Mouse (Mus musculus) kidney, postnatal 0 days (tissue): ENCODE data around the gene Mapk13. TPM values are rescaled to one million over a fixed set of nuclear protein-coding genes. Genes with fewer than 3 reads are reported as not detected.
"Not testable (repeated sequence)": the region's sequence is repeated elsewhere in the genome, so short reads cannot be mapped to it uniquely, and the experiment has no call there.

Source experiments
- ATAC-seq: fragments of 200-750 bp; cut with Nextera tagmentation; replicated peaks from 2 replicates; pipeline ENCODE4 v1.8.0; 2017; ENCODE audit warnings: low read depth, moderate number of reproducible peaks, moderate TSS enrichment, moderate library complexity; ENCODE audit not compliant: low FRiP score
- DNase-seq: peaks from one replicate; pipeline ENCODE4 v3.0.0-alpha.2; 2016; ENCODE audit warnings: low spot score
- H3K27ac ChIP-seq: fragments of 300-500 bp; sonication (generic); 2 replicates; pipeline ENCODE4 v1.5.1; 2014; ENCODE audit warnings: mild to moderate bottlenecking
- H3K27me3 ChIP-seq: fragments of 300-500 bp; sonication (generic); 2 replicates; pipeline ENCODE4 v1.6.1; 2014; ENCODE audit warnings: low read length, mixed read lengths; ENCODE audit not compliant: insufficient read depth
- H3K36me3 ChIP-seq: fragments of 300-500 bp; sonication (generic); 2 replicates; pipeline ENCODE4 v1.6.1; 2014; ENCODE audit warnings: low read length, mixed read lengths; ENCODE audit not compliant: insufficient read depth
- H3K4me1 ChIP-seq: fragments of 300-500 bp; sonication (generic); replicated peaks from 2 replicates; pipeline ENCODE4 v1.6.1; 2014; ENCODE audit warnings: antibody characterized with exemption, low read length, mixed read lengths; ENCODE audit not compliant: insufficient read depth
- H3K4me2 ChIP-seq: fragments of 300-500 bp; sonication (generic); 2 replicates; pipeline ENCODE4 v1.6.1; 2014; ENCODE audit warnings: mild to moderate bottlenecking, low read length, moderate library complexity, mixed read lengths
- H3K4me3 ChIP-seq: fragments of 300-500 bp; sonication (generic); replicated peaks from 2 replicates; pipeline ENCODE4 v1.5.1; 2014; ENCODE audit warnings: low read depth, low read length
- H3K9ac ChIP-seq: fragments of 300-500 bp; sonication (generic); 2 replicates; pipeline ENCODE4 v1.6.1; 2014; ENCODE audit warnings: low read depth, low read length
- H3K9me3 ChIP-seq: fragments of 300-500 bp; sonication (generic); replicated peaks from 2 replicates; pipeline ENCODE4 v1.6.1; 2016; ENCODE audit warnings: low read length, inconsistent platforms, mixed read lengths
- CTCF ChIP-seq: IDR thresholded peaks from 2 replicates; pipeline ENCODE4 v1.5.1; 2016; ENCODE audit warnings: antibody characterized with exemption, low read depth, mild to moderate bottlenecking, moderate library complexity
- WGBS: fragments of 180-500 bp; shearing (Covaris S2); extraction: QIAGEN DNeasy Blood & Tissue Kit; methylation state at CpG from one replicate; pipeline ENCODE4 v1.1.7; 2014; 5-methylcytosine and 5-hydroxymethylcytosine counted together
- polyA plus RNA-seq: library from polyadenylated mRNA; unstranded; fragments of >200 nt; fragmentation: Nextera tagmentation; extraction: Ambion mirVana; gene quantifications from 2 replicates; pipeline ENCODE4 v1.2.1, GENCODE M21; 2015

Gene Mapk13
- 43.5 and 47.7 TPM in 2 replicates for polyA plus RNA-seq

DNA sequence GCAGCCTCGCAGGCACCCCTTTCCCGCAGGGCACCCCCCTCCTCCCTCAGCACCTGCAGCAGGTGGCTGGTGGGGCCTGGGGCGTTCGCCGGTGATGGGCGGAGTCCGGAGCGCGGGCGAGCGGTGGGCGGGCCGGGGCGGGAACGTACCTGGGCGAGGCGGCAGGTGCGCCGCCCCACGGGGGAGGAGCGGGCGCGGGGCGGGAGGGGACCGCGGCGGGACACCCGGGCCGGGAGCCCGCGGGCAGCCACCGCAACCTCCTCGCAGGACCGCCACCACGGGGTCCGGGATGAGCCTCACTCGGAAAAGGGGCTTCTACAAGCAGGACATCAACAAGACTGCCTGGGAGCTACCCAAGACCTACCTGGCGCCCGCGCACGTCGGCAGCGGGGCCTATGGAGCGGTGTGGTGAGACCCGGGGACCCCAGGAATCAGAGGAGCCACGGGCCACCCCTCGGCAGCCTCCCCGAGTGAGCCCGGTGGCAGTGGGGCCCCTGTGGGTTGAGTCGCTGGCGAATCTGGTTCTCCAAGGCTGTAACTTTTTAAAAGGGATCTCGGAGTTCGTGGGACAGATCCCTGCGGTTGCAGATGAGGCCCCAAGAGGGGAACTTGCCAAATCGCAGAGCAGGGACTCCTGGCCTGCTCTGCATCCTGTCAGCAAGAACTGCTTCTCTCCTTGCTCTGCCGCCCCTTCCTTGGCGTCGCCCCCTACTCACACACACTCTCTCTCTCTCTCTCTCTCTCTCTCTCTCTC lies at the start of gene Mapk13:
Mapk13 (plus strand) TSS at position 177 of the 754 bp plus-strand sequence.
- peak within 1 kb of the TSS; percentile 54 for H3K4me3 ChIP-seq
- WGBS, result under 1% methylated on average over 36 of the region's 58 CpGs
- no peak for TF ChIP-seq CTCF
- ATAC-seq (peak; percentile 51; the same call in 1 of the 2 replicates), DNase-seq (peak; percentile 52)
- H3K4me1 ChIP-seq, result 0 out of 2 replicates have a peak, but pooled peaks cover 12% of the 10 kb centered on the region
- no peaks in the 10 kb centered on the region for H3K27me3 ChIP-seq
- peak within 1 kb of the TSS; percentile 64 for H3K9ac ChIP-seq
- H3K27ac ChIP-seq, result peak within 1 kb of the TSS; percentile 42
- H3K4me2 ChIP-seq, result peak within 1 kb of the TSS; percentile 86
- no peaks in the 10 kb centered on the region for H3K9me3 ChIP-seq
- H3K36me3 ChIP-seq, result no peaks in the 10 kb centered on the region

DNA sequence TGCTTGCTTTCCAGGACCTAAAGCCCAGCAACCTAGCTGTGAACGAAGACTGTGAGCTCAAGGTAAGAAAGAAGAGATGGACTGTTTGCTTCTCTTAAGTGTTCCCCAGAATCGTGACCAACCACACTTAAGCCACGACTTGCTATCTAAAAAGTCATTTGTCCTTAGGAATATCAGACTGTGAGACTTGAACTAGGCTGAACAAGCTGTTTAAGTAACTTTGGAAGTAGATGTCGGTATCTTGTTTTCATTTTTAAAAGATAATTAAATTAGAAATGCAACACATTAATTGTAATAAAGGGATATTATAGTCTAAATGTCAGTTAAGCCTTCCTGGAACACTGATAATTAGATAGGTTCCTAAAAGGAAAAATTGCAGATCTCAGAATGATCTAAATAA lies 43.3 kb upstream of the Mapk13 start, which contains the start of gene AC170998.1:
AC170998.1 (plus strand) TSS at position 301 of the 400 bp plus-strand sequence.
- ATAC-seq, result no peak
- no peak for DNase-seq
- Histone ChIP-seq H3K9me3 (no peaks in the 10 kb centered on the region), H3K4me1 (no peaks in the 10 kb centered on the region), H3K27ac (no peak within 1 kb of the TSS), H3K4me2 (no peak within 1 kb of the TSS), H3K4me3 (no peak within 1 kb of the TSS), H3K9ac (no peak within 1 kb of the TSS), H3K36me3 (peaks cover 45% of the 10 kb centered on the region), H3K27me3 (no peaks in the 10 kb centered on the region)
- TF ChIP-seq CTCF, result no peak
- 95% methylated on average over 4 of the region's 4 CpGs for WGBS

GRCm38 (mm10) chr17:28727511-28727910 lies 41.6 kb upstream of the Mapk13 start:
- H3K27ac ChIP-seq, H3K9me3 ChIP-seq, H3K4me3 ChIP-seq, H3K9ac ChIP-seq, ATAC-seq, H3K27me3 ChIP-seq, DNase-seq, H3K4me2 ChIP-seq, H3K4me1 ChIP-seq: not testable (repeated sequence)
- 87% methylated on average over 11 of the region's 11 CpGs for WGBS
- peaks cover 57% of the 10 kb centered on the region for H3K36me3 ChIP-seq

DNA sequence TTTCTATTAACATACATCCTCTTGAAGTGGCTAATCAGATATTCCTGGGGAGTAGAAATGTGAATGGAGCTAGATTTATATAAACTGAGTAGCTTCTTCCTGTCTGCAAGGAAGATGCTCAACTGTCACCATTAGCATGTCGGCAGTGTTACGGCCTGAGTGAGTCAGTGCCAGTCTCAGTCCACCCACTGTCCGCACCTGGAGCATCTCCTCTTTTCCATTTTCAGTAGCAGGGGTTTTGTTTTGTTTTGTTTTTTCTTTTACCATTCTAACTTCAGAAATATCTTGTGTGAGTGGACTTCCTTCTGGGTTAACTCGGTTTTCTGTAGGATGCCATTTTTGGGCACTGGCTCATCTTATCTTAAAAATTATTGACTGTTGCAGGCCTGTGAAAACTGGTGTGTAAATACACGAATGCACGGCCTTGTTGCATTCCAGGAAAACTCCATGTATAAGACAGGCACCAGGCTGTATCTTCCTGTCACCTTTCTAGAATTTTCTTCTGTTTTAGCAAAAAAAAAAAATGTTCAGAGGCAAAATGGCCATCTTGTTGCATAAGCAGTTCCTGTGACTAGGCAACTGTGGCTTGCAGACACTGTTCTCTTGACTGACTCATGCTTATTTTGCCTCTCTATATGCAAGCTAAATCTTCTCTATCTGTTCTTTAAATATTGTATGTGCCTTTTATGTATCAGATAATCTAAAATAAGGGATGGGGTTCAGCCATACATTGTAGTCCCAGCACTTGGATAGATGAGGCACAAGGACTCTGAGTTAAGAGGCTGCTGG lies 33.6 kb upstream of the Mapk13 start:
- Histone ChIP-seq H3K27ac (no peak overlapping the region), H3K9ac (no peak overlapping the region), H3K4me1 (no peaks in the 10 kb centered on the region), H3K27me3 (no peaks in the 10 kb centered on the region), H3K9me3 (no peaks in the 10 kb centered on the region), H3K36me3 (peaks cover 39% of the 10 kb centered on the region), H3K4me2 (no peak overlapping the region), H3K4me3 (no peak overlapping the region)
- no peak for TF ChIP-seq CTCF
- DNase-seq, result no peak
- no peak for ATAC-seq
- WGBS, result 89% methylated on average over 6 of the region's 6 CpGs

- Histone ChIP-seq H3K27ac (no peak overlapping the region), H3K4me2 (no peak overlapping the region), H3K27me3 (no peaks in the 10 kb centered on the region), H3K4me3 (no peak overlapping the region), H3K9me3 (no peaks in the 10 kb centered on the region), H3K9ac (no peak overlapping the region), H3K36me3 (peaks cover 39% of the 10 kb centered on the region), H3K4me1 (no peaks in the 10 kb centered on the region)
- 77% methylated on average over 4 of the region's 4 CpGs for WGBS
- TF ChIP-seq CTCF, result no peak
- ATAC-seq (no peak), DNase-seq (no peak)
Measured at GRCm38 (mm10) chr17:28736486-28736885, 32.6 kb upstream of the Mapk13 start.

DNA sequence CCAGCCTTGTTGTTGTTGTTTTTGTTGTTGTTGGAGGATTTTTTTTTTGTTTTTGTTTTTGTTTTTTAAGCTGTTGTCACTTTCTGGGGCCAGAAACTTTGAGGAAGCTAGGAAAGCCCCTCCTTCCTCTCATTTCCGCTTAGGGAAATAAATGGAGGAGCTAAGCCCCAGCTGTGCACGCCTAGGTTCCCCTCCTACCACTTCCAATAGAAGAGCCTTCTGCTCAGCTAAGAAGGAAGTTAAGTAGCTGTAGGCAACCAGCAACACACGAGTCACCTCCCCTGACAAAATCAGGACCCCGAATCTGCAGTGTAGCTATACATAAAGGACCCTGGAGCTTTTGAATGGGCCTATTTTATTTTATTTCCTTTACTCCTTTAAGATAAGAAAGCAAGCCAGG lies 31.1 kb upstream of the Mapk13 start:
- 87% methylated on average over 4 of the region's 4 CpGs for WGBS
- no peak for TF ChIP-seq CTCF
- no peaks in the 10 kb centered on the region for H3K9me3 ChIP-seq

More for the DNA sequence above, 31.1 kb upstream of the Mapk13 start:
- H3K4me3 ChIP-seq, result no peak overlapping the region
- H3K4me1 ChIP-seq, result no peaks in the 10 kb centered on the region
- H3K27me3 ChIP-seq, result no peaks in the 10 kb centered on the region
- peaks cover 38% of the 10 kb centered on the region for H3K36me3 ChIP-seq
- no peak overlapping the region for H3K27ac ChIP-seq
- no peak overlapping the region for H3K9ac ChIP-seq
- no peak for DNase-seq
- no peak overlapping the region for H3K4me2 ChIP-seq
- no peak for ATAC-seq
